Mouse (Mus musculus): ENCODE measurements around the gene Alg3. TPM values are rescaled to one million over a fixed set of nuclear protein-coding genes. Genes with fewer than 3 reads are reported as not detected.
A peak's percentile ranks its signal among the peaks of the same experiment; 100 is the strongest.

Alg3 gene
- 10 to 100 TPM; 22.3 to 30.0 (median 25.4) TPM for total RNA-seq (2022)

GRCm38 (mm10) chr16:20611357-20612227, at the start of gene Alg3, which contains the start of the genes Eef1akmt4 and Gm49333:
Gene Alg3, minus strand, starts transcription at chr16:20611735.
Gene Eef1akmt4, plus strand, starts transcription at chr16:20611593.
Gene Gm49333, plus strand, starts transcription at chr16:20611610.
- DNase-seq = peak; percentile 85

GRCm38 (mm10) chr16:20657661-20658060, 46.1 kb upstream of the Alg3 start:
- no peak for DNase-seq

GRCm38 (mm10) chr16:20653315-20653714, 41.8 kb upstream of the Alg3 start:
- no peak for DNase-seq

- no peak for DNase-seq
These were observed 40.4 kb upstream of the Alg3 start for GRCm38 (mm10) chr16:20651947-20652310.

GRCm38 (mm10) chr16:20651076-20651946, 39.8 kb upstream of the Alg3 start, which contains the start of gene Psmd2:
Gene Psmd2, plus strand, starts transcription at chr16:20651652.
- DNase-seq = peak; percentile 95

- DNase-seq = peak; percentile 42
These were observed 32.4 kb upstream of the Alg3 start for GRCm38 (mm10) chr16:20643911-20644310.

- peak; percentile 41 for DNase-seq
These were observed 30.6 kb upstream of the Alg3 start for GRCm38 (mm10) chr16:20642161-20642560.

GRCm38 (mm10) chr16:20638367-20638766, 26.8 kb upstream of the Alg3 start:
- DNase-seq = no peak

GRCm38 (mm10) chr16:20637410-20637809, 25.9 kb upstream of the Alg3 start:
- no peak for DNase-seq

GRCm38 (mm10) chr16:20629731-20630634, 18.4 kb upstream of the Alg3 start, which contains the start of gene Ece2:
Gene Ece2, plus strand, starts transcription at chr16:20629828.
- no peak for DNase-seq

GRCm38 (mm10) chr16:20628871-20629391, 17.4 kb upstream of the Alg3 start:
- no peak for DNase-seq

- DNase-seq = no peak
These were observed 11.7 kb upstream of the Alg3 start for GRCm38 (mm10) chr16:20623211-20623610.

- DNase-seq = peak; percentile 89
These were observed 10.6 kb upstream of the Alg3 start for GRCm38 (mm10) chr16:20621991-20622685.

GRCm38 (mm10) chr16:20621191-20621990, 9.9 kb upstream of the Alg3 start, which contains the start of gene Camk2n2:
Gene Camk2n2, minus strand, starts transcription at chr16:20621287.
- peak; percentile 55 for DNase-seq

- no peak for DNase-seq
These were observed 9.2 kb upstream of the Alg3 start for GRCm38 (mm10) chr16:20620751-20621190.

- peak; percentile 19 for DNase-seq
These were observed 8.8 kb upstream of the Alg3 start for GRCm38 (mm10) chr16:20620399-20620735.

GRCm38 (mm10) chr16:20619541-20620398, 8.2 kb upstream of the Alg3 start:
- no peak for DNase-seq

GRCm38 (mm10) chr16:20610501-20611356, 806 bp downstream of the Alg3 start:
- peak; percentile 56 for DNase-seq
